Mouse (Mus musculus): ENCODE measurements at regions not wholly inside any gene's neighbourhood (a gene's known extent, or its start where the extent isn't known, plus 50 kb on each side); places are given as distances from the start of the nearest gene placed in this dataset.
A peak's percentile ranks its signal among the peaks of the same experiment; 100 is the strongest.
"Not testable (repeated sequence)": the region's sequence is repeated elsewhere in the genome, so short reads cannot be mapped to it uniquely, and the experiment has no call there.

- peak; percentile 46; the same call in 1 of the 2 replicates for ATAC-seq (replicated peaks; ENCODE audit: poor library complexity, severe bottlenecking)
Measured at GRCm38 (mm10) chr16:20047356-20047755, 50.0 kb upstream of the Klhl24 start.

GRCm38 (mm10) chr16:20035166-20035565, 52.3 kb upstream of the Klhl6 start:
- not testable (repeated sequence) for ATAC-seq (replicated peaks; ENCODE audit: poor library complexity, severe bottlenecking)

- ATAC-seq (replicated peaks; ENCODE audit: poor library complexity, severe bottlenecking), result no peak
Measured at GRCm38 (mm10) chr16:20032328-20033081, 49.7 kb upstream of the Klhl6 start.
